Mouse (Mus musculus): ENCODE data around the gene Ankfn1.

The Ankfn1 gene

GRCm38 (mm10) chr11:89676922-89677321, 100.5 kb downstream of the Ankfn1 start:
- no peak for DNase-seq (ENCODE audit: low spot score in 2 of 2)

DNA sequence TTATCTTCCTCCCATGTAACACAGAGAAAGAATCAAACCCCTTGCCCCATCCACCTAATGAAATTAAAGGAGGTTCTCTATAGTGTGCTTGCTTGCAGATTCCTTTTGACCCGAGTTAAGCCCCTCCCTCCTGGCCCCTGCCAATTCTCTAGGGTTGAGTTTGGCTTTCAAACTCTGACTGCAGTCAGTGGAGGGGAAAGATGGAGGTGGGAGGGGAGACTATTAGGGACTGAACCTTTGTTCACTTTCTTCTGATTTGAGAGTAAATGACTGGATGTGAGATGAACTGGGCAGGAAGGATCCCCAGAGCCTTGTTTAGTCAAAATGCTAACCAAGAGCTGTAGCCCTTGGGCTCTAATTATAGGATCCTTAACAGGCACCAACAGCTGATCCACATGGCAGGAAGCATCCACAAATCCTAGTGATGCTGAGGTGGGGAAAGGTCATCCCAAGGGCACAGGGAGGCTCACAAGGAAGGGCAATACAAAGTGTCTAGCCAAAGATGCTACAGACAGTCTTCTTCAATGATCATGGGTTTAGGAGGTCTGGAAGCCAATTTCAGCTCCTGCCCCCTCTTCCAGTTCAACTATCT, 103.4 kb downstream of the Ankfn1 start:
- DNase-seq (ENCODE audit: low spot score in 2 of 2) = no peak

- no peak for DNase-seq (ENCODE audit: low spot score in 2 of 2)
These were observed 104.9 kb downstream of the Ankfn1 start for GRCm38 (mm10) chr11:89672510-89673085.

- DNase-seq (ENCODE audit: low spot score in 2 of 2) = no peak
These were observed 112.1 kb downstream of the Ankfn1 start for GRCm38 (mm10) chr11:89665170-89665880.

- DNase-seq (ENCODE audit: low spot score in 2 of 2) = no peak
These were observed 118.4 kb downstream of the Ankfn1 start for GRCm38 (mm10) chr11:89659048-89659447.

DNA sequence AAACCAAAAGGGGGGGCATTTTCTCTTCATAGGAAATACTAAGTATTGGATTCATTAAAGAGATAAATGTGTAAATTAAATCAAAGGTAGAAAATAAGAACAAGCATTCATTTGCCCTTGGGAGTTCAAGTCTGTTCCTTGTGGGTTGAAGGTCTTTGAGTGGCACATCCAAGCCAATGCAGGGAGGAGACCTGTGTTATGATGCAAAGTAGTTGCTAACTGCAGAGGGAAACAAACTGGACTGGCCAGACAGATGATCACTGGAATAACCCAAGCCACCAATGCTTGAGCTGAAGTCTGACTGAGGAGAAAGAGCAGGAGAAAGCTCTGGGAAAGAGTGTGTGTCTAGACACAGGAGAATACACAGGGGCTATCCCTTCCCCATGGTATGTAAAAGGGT, 120.9 kb downstream of the Ankfn1 start:
- DNase-seq (ENCODE audit: low spot score in 2 of 2) = no peak

DNA sequence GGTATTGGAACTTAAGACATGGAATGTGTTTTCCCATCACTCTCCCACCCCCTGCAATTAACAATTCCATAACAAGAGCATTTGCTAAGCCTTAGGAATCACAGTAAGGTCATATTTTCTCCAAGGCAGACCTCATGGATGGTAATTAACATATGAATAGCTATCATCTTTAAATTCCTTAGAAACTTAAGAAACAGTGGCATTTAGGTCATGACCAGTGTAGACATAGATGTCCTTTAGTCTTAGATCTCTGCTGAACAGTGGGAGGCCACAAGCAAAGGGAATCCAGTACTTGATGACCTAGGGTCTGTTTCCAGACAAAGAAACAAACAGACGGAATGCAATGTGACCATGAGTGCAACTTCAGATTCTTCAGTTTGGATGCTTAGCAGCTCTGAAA, 141.7 kb downstream of the Ankfn1 start:
- DNase-seq (ENCODE audit: low spot score in 2 of 2) = no peak

GRCm38 (mm10) chr11:89631315-89631714, 146.1 kb downstream of the Ankfn1 start:
- no peak for DNase-seq (ENCODE audit: low spot score in 2 of 2)

GRCm38 (mm10) chr11:89628562-89628961, 148.9 kb downstream of the Ankfn1 start:
- DNase-seq (ENCODE audit: low spot score in 2 of 2) = no peak

DNA sequence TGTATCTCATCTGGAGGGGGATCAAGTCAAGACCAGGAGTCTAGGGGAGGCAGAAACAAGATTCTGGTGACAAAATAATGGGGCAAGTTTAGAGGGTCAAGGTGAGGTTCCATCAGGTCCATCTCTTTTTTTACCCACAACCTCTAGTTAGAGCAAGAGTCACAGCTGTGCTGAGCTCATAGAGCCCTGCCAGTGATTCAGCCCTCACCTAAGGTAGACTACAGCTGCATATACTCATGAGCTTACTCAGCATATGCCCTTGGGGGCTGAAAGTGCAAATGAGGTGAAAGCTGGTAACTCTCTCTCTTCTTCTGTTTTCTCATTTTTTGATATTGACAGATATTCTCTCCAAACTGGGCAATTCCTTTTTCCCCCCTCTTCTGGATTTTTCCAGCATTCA, 150.2 kb downstream of the Ankfn1 start:
- DNase-seq (ENCODE audit: low spot score in 2 of 2) = no peak

DNA sequence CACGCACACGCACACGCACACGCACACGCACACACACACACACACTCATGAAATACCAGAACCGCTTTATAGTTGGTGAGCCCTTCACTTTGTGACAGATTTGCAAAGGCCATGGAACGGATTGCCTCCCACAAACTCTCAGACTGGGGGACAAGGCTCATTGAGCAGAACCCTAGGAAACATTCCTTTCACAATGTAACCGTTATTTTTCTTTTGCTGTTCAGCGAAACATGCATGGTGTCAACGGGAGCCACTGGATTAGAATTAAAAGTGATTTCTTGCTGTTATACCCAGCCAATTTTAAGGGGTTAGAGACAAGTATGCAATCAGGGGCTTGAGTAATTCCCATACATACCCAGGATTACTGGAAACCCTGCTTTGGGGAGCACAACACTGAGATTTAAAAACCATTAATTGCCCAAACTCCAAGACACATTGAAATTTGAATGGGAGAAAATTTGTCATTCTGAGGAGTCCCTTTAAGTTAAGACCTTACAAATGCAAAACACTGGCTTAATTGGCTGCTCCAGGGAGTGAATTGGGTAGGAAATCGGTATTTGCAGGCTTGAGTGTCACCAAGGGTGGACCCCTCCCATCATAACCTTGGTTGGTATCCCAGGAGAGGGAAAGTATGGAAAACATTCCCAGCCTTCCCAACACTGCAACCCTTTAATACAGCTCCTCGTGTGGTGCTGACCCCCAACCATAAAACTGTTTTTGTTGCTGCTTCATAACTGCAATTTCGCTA, 153.6 kb downstream of the Ankfn1 start:
- no peak for DNase-seq (ENCODE audit: low spot score in 2 of 2)

DNA sequence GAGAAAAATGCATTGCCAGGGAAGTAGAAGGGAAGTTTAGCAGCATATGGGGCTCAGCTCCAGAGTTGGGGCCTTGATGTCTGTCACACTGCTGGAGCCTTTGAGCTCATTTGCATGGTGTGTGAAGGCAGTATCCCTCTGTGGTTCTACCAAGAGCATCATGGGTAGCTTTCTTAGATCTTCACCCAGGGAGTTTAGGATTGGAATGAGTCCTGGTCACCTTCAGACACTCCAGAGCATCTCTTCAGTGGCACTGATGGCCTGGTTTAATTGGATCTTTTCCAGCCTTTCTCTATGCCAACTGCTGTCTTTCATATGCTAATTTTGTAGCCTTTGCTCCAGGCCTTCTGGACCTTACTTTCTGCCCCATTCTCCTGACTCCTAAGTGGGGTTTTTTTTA, 157.5 kb downstream of the Ankfn1 start:
- DNase-seq (ENCODE audit: low spot score in 2 of 2) = no peak

DNA sequence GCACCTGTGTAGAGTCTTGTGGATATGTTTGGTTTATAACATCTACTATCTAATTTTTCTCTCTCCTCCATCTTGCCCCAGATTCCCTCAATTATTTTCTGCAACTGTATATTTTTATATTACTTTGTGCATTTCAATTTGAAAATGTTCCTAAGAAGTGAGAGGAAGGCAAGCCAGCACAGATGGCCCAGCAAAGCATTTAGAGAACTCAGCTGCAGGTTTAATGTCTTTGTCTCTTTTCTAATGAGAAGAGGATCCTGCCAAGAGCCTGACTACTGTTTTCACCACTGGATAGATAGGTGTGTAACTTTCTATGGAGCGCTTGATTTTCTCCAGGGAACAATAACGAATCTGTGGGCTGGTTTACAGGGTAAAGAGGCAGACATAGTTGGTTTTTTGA, 161.6 kb downstream of the Ankfn1 start:
- peak; percentile 26 to 39 for DNase-seq (ENCODE audit: low spot score in 2 of 2)

- DNase-seq (ENCODE audit: low spot score in 2 of 2) = no peak
These were observed 165.9 kb downstream of the Ankfn1 start for GRCm38 (mm10) chr11:89611596-89611995.

- DNase-seq (ENCODE audit: low spot score in 2 of 2) = peak in 1 of 2 experiments; percentile 34
These were observed 169.4 kb downstream of the Ankfn1 start for GRCm38 (mm10) chr11:89608071-89608470.

GRCm38 (mm10) chr11:89607270-89607669, 170.2 kb downstream of the Ankfn1 start:
- no peak for DNase-seq (ENCODE audit: low spot score in 2 of 2)

GRCm38 (mm10) chr11:89606346-89606745, 171.1 kb downstream of the Ankfn1 start:
- no peak for DNase-seq (ENCODE audit: low spot score in 2 of 2)

- DNase-seq (ENCODE audit: low spot score in 2 of 2) = no peak
These were observed 174.5 kb downstream of the Ankfn1 start for GRCm38 (mm10) chr11:89602966-89603365.

GRCm38 (mm10) chr11:89600921-89601515, 176.4 kb downstream of the Ankfn1 start:
- DNase-seq (ENCODE audit: low spot score in 2 of 2) = no peak

DNA sequence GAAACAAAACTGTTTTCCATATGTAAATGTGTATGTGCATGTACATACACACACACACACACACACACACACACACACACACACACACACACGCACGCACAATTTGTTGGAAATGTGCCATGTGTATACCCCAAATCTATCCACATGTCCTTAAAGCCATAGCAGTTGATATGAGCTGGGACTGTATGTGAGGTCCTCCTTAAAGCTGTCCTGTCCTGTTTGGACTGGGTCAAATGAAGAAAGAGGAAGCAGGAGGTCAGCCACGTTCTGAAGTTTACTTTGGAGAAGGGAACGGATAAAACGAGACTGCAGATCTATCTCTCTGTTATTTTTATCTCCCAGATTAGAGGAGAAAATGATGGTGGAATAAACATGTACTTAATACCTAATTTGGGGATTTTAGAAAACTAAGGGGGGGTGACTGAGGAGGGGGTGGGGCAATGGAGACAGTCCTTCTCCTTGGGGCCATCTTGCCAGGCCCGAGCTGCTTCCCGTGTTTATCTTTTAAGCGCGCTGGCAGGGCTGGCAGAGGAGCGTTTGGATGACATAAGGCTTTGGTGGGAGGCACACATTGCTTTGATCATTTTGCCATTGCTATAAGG, 187.1 kb downstream of the Ankfn1 start:
- DNase-seq (ENCODE audit: low spot score in 2 of 2) = no peak

GRCm38 (mm10) chr11:89586341-89586740, 191.1 kb downstream of the Ankfn1 start:
- DNase-seq (ENCODE audit: low spot score in 2 of 2) = no peak

DNA sequence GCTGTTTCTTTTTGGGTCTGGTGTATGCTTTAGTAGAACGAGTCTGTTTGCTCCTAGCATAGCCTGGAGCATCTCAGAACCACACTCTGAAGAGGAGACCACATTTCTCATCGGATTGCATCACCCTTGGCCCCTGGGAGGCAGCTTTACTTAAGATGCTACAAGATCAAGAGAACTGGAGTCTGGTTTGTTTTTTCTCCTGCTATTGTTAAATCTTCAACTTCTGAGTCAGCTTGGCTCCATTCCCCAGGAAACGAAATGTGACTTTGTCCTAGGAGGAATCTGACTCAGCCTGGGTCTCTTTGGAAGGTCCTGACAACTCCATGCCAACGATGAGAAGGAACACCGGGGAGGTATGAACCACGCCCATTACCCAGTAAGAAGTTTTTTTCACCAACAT, 197.6 kb downstream of the Ankfn1 start:
- no peak for DNase-seq (ENCODE audit: low spot score in 2 of 2)
